Mouse (Mus musculus) stomach, embryonic 14.5 days (tissue): ENCODE measurements around the gene Mrps21. TPM values are rescaled to one million over a fixed set of nuclear protein-coding genes. Genes with fewer than 3 reads are reported as not detected.
A peak's percentile ranks its signal among the peaks of the same experiment; 100 is the strongest.

ENCODE experiments used
- ATAC-seq: fragments of 200-750 bp; cut with Nextera tagmentation; 2 replicates; pipeline ENCODE4 v1.8.0; 2017; ENCODE audit warnings: low read depth, moderate TSS enrichment; ENCODE audit not compliant: insufficient number of reproducible peaks, insufficient read depth, low FRiP score
- H3K27ac ChIP-seq: fragments of 300-500 bp; sonication (generic); 2 replicates; pipeline ENCODE4 v1.5.1; 2014; ENCODE audit warnings: mild to moderate bottlenecking, low read length, moderate library complexity, mixed read lengths
- H3K27me3 ChIP-seq: fragments of 300-500 bp; sonication (generic); 2 replicates; pipeline ENCODE4 v1.6.1; 2014; ENCODE audit warnings: low read length, control low read depth, mixed read lengths; ENCODE audit not compliant: control insufficient read depth, insufficient read depth
- H3K36me3 ChIP-seq: fragments of 300-500 bp; sonication (generic); 2 replicates; pipeline ENCODE4 v1.6.1; 2014; ENCODE audit warnings: mild to moderate bottlenecking, control low read depth, low read length, moderate library complexity, mixed read lengths; ENCODE audit not compliant: control insufficient read depth, insufficient read depth
- H3K4me1 ChIP-seq: fragments of 300-500 bp; sonication (generic); 2 replicates; pipeline ENCODE4 v1.6.1; 2014; ENCODE audit warnings: low read length, control low read depth, mixed read lengths; ENCODE audit not compliant: control insufficient read depth, insufficient read depth
- H3K4me2 ChIP-seq: fragments of 300-500 bp; sonication (generic); replicated peaks from 2 replicates; pipeline ENCODE4 v1.6.1; 2014; ENCODE audit warnings: low read depth, low read length, control low read depth
- H3K4me3 ChIP-seq: fragments of 300-500 bp; sonication (generic); 2 replicates; pipeline ENCODE4 v1.5.1; 2014; ENCODE audit warnings: low read depth, low read length, control low read depth
- H3K9ac ChIP-seq: fragments of 300-500 bp; sonication (generic); replicated peaks from 2 replicates; pipeline ENCODE4 v1.6.1; 2014; ENCODE audit warnings: low read depth, mild to moderate bottlenecking, control low read depth, low read length, moderate library complexity, mixed read lengths
- H3K9me3 ChIP-seq: fragments of 300-500 bp; sonication (generic); 2 replicates; pipeline ENCODE4 v1.6.1; 2016; ENCODE audit warnings: low read depth, low read length, control low read depth; ENCODE audit not compliant: control insufficient read depth
- WGBS: fragments of 180-500 bp; shearing (Covaris S2); extraction: QIAGEN DNeasy Blood & Tissue Kit; methylation state at CpG from one replicate; pipeline ENCODE4 v1.1.7; 2014; 5-methylcytosine and 5-hydroxymethylcytosine counted together
- polyA plus RNA-seq: library from polyadenylated mRNA; unstranded; fragments of >200 nt; fragmentation: Nextera tagmentation; extraction: Ambion mirVana; gene quantifications from 2 replicates; pipeline ENCODE4 v1.2.1, GENCODE M21; 2014

The Mrps21 gene
- polyA plus RNA-seq, 1 experiment from 2014 or later = 352 TPM

- Histone ChIP-seq H3K9me3 (no peaks in the 10 kb centered on the region), H3K36me3 (peaks cover 27% of the 10 kb centered on the region), H3K9ac (peak within 1 kb of the TSS; percentile 68), H3K4me2 (peak within 1 kb of the TSS; percentile 51), H3K4me3 (peak within 1 kb of the TSS; percentile 76), H3K27ac (peak within 1 kb of the TSS; percentile 56; the same call in 1 of the 2 replicates), H3K27me3 (no peaks in the 10 kb centered on the region), H3K4me1 (0 out of 2 replicates have a peak, but pooled peaks cover 3% of the 10 kb centered on the region)
- peak; percentile 98 for ATAC-seq
- under 1% methylated on average over 56 of the region's 56 CpGs for WGBS
Measured at GRCm38 (mm10) chr3:95855502-95856089, 15.7 kb downstream of the Mrps21 start, which contains the start of gene Prpf3. Prpf3 (minus strand) TSS chr3:95855885.

- 94% methylated on average over 8 of the region's 8 CpGs for WGBS
- Histone ChIP-seq H3K4me3 (no peak overlapping the region), H3K27ac (no peak overlapping the region), H3K9ac (no peak overlapping the region), H3K4me1 (0 out of 2 replicates have a peak, but pooled peaks cover 3% of the 10 kb centered on the region), H3K36me3 (peaks cover 67% of the 10 kb centered on the region), H3K9me3 (no peaks in the 10 kb centered on the region), H3K4me2 (no peak overlapping the region), H3K27me3 (no peaks in the 10 kb centered on the region)
- ATAC-seq = no peak
Measured at GRCm38 (mm10) chr3:95851317-95851716, 20.0 kb downstream of the Mrps21 start.

DNA sequence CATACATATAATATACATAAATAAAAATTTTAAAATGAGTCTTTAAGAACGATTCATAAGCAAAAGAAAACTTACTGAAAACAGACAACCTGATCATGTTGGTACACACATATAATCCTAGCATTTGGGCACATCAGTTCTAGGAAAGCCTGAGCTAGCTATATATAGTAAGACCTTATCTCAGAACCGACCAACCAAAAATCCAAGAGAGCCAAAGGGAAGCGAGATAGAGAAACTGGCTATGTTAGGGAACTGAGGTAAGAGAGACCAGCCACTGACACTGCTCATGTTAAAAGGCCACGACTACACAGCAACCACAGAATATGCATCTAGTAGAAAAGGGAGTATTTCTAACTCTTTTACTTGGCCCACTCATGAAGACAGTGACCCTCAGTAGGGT, 20.7 kb downstream of the Mrps21 start:
- Histone ChIP-seq H3K27me3 (no peaks in the 10 kb centered on the region), H3K4me3 (no peak overlapping the region), H3K4me2 (no peak overlapping the region), H3K9me3 (no peaks in the 10 kb centered on the region), H3K36me3 (peaks cover 73% of the 10 kb centered on the region), H3K4me1 (0 out of 2 replicates have a peak, but pooled peaks cover 3% of the 10 kb centered on the region), H3K9ac (no peak overlapping the region), H3K27ac (no peak overlapping the region)
- ATAC-seq = no peak
- WGBS = 87% methylated on average over 4 of the region's 4 CpGs

DNA sequence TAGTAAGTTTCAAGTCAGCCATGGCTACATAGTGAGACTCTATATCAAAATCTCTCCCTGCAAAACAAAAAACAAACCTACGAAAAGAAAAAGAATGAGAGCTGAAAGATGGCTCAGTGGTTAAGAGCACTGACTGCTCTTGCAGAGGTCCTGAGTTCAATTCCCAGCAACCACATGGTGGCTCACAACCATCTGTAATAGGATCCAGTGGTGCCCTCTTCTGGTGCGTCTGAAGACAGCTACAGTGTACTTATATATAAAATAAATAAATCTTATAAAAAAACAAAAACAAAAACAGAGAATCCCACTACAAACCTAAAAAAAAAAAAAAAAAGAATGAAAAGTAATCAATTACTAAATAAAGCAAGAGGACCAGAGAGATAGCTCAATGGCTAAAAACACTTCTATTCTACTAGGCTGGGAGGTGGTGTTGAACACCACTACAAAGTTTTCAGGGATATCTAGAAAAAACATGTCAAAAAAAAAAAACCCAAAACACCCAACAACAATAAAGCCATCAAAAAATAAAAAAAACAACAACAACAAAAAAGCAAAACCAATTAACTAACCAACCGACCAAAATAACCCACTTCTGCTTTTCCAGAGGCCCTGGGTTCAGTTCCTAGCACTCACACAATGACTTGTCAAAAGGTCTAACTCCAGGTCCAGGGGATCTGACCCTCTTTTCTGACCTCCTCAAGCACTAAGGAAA, 28.7 kb downstream of the Mrps21 start:
- Histone ChIP-seq H3K9me3 (no peaks in the 10 kb centered on the region), H3K27ac (no peak overlapping the region), H3K27me3 (no peaks in the 10 kb centered on the region), H3K4me2 (no peak overlapping the region), H3K4me1 (no peaks in the 10 kb centered on the region), H3K4me3 (no peak overlapping the region), H3K36me3 (peaks cover 69% of the 10 kb centered on the region), H3K9ac (no peak overlapping the region)
- WGBS = 82% methylated on average over 3 of the region's 3 CpGs
- ATAC-seq = no peak

DNA sequence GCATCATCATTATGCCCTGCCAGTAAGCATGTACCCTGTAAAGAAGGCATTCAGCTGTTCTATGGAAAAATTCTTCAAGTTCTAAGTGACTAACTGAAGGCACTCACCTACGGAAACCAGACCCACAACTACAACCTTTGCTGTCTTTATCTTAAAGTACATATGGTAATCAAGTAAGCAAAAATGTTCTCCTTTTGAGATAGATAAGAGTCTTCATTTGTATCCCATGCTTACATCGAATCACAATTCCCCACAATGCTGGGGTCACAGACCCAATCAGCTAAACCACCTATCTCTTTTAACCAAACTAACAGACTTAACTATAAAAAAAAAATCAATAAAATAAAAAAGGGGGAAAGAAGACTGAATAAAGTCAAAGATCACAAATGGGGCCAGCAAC, 32.1 kb downstream of the Mrps21 start:
- no peak for ATAC-seq
- Histone ChIP-seq H3K9me3 (no peaks in the 10 kb centered on the region), H3K4me1 (no peaks in the 10 kb centered on the region), H3K27me3 (no peaks in the 10 kb centered on the region), H3K27ac (no peak overlapping the region), H3K4me3 (no peak overlapping the region), H3K36me3 (peaks cover 58% of the 10 kb centered on the region), H3K4me2 (no peak overlapping the region), H3K9ac (no peak overlapping the region)
- WGBS = 90% methylated on average over 2 of the region's 2 CpGs

GRCm38 (mm10) chr3:95829053-95829452, 42.3 kb downstream of the Mrps21 start:
- Histone ChIP-seq H3K9me3 (no peaks in the 10 kb centered on the region), H3K27me3 (no peaks in the 10 kb centered on the region), H3K4me3 (no peak overlapping the region), H3K36me3 (peaks cover 49% of the 10 kb centered on the region), H3K4me2 (no peak overlapping the region), H3K9ac (no peak overlapping the region), H3K27ac (no peak overlapping the region), H3K4me1 (no peaks in the 10 kb centered on the region)
- ATAC-seq = no peak
- 94% methylated on average over 4 of the region's 4 CpGs for WGBS

- Histone ChIP-seq H3K36me3 (peaks cover 21% of the 10 kb centered on the region), H3K27me3 (no peaks in the 10 kb centered on the region), H3K4me2 (no peak overlapping the region), H3K4me3 (no peak overlapping the region), H3K9me3 (no peaks in the 10 kb centered on the region), H3K4me1 (no peaks in the 10 kb centered on the region), H3K9ac (no peak overlapping the region), H3K27ac (no peak overlapping the region)
- ATAC-seq = no peak
- WGBS = 75% methylated on average over 2 of the region's 2 CpGs
Measured at GRCm38 (mm10) chr3:95826275-95826674, 45.0 kb downstream of the Mrps21 start.

DNA sequence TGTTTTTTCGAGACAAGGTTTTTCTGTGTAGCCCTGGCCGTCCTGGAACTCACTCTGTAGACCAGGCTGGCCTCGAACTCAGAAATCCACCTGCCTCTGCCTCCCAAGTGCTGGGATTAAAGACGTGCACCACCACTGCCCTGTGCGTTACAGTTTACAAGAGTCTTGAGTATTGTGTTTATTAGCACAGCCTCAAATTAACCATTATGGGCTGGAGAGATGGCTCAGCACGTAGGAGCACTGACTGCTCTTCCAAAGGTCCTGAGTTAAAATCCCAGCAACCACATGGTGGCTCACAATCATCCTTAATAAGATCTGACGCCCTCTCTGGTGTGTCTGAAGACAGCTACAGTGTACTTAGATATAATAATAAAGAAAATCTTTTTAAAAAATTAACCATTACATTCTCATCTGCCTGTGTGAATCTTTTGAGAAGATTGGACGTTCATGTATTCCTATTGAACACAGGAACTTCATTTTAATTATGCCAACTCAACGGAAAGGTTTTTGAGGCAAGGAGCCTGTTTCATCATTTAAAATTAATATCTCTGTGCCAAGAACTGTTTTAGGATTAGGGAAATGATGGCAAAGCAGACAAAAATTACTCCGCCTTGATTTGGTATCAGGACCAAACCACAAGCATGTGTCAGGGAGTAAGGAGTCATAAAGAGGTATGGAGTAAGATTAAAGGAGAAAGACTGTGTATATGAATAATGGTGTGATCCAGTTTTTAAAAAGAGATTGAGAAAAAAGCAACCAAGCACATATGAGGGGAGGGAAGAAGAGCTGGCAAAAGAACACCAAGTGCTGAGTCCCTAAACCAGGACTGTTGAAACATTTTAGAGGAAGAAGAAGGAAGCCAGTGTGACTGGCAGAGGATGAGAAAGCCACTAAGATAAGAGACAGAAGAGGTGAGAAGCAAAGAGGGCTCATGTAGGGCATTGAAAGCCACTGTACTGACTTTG, 51.0 kb downstream of the Mrps21 start:
- no peaks in the 10 kb centered on the region for H3K27me3 ChIP-seq
- peaks cover 6% of the 10 kb centered on the region; the same call in 1 of the 2 replicates for H3K4me1 ChIP-seq
- H3K36me3 ChIP-seq = no peaks in the 10 kb centered on the region
- WGBS = 33% methylated on average over 10 of the region's 10 CpGs
- H3K9me3 ChIP-seq = no peaks in the 10 kb centered on the region
- peak overlapping the region; percentile 57 for H3K4me2 ChIP-seq
- no peak for ATAC-seq
- peak overlapping the region; percentile 67 for H3K4me3 ChIP-seq
- H3K27ac ChIP-seq = peak overlapping the region; percentile 100
- H3K9ac ChIP-seq = peak overlapping the region; percentile 65
